Mouse (Mus musculus) limb, embryonic 14.5 days (tissue): Measurements from ENCODE around the gene Catsperd. TPM values are rescaled to one million over a fixed set of nuclear protein-coding genes. Genes with fewer than 3 reads are reported as not detected.

ENCODE experiments used
- ATAC-seq: fragments of 200-750 bp; cut with Nextera tagmentation; 2 replicates; pipeline ENCODE4 v1.8.0; 2017; ENCODE audit warnings: low read depth, moderate number of reproducible peaks, moderate TSS enrichment; ENCODE audit not compliant: low FRiP score
- DNase-seq: peaks from one replicate; pipeline ENCODE4 v3.0.0-alpha.2; 2015; ENCODE audit warnings: low spot score
- H3K27ac ChIP-seq: fragments of 300-500 bp; sonication (generic); replicated peaks from 2 replicates; pipeline ENCODE4 v1.5.1; 2014; ENCODE audit warnings: low read depth, mild to moderate bottlenecking, low read length, moderate library complexity, mixed read lengths
- H3K27me3 ChIP-seq: fragments of 300-500 bp; sonication (generic); 2 replicates; pipeline ENCODE4 v1.6.1; 2014; ENCODE audit warnings: low read length, mixed read lengths; ENCODE audit not compliant: control insufficient read depth, insufficient read depth
- H3K36me3 ChIP-seq: fragments of 300-500 bp; sonication (generic); 2 replicates; pipeline ENCODE4 v1.6.1; 2014; ENCODE audit warnings: mild to moderate bottlenecking, low read length, moderate library complexity, mixed read lengths; ENCODE audit not compliant: control insufficient read depth, insufficient read depth
- H3K4me1 ChIP-seq: fragments of 300-500 bp; sonication (generic); 2 replicates; pipeline ENCODE4 v1.6.1; 2014; ENCODE audit warnings: antibody characterized with exemption, low read length, mixed read lengths; ENCODE audit not compliant: control insufficient read depth, insufficient read depth
- H3K4me2 ChIP-seq: fragments of 300-500 bp; sonication (generic); replicated peaks from 2 replicates; pipeline ENCODE4 v1.6.1; 2014; ENCODE audit warnings: low read depth, mild to moderate bottlenecking, low read length, moderate library complexity; ENCODE audit not compliant: severe bottlenecking
- H3K4me3 ChIP-seq: fragments of 300-500 bp; sonication (generic); replicated peaks from 2 replicates; pipeline ENCODE4 v1.5.1; 2014; ENCODE audit warnings: low read length
- H3K9ac ChIP-seq: fragments of 300-500 bp; sonication (generic); 2 replicates; pipeline ENCODE4 v1.6.1; 2014; ENCODE audit warnings: mild to moderate bottlenecking, low read depth, low read length, moderate library complexity; ENCODE audit not compliant: severe bottlenecking
- H3K9me3 ChIP-seq: fragments of 300-500 bp; sonication (generic); 2 replicates; pipeline ENCODE4 v1.6.1; 2016; ENCODE audit warnings: low read length; ENCODE audit not compliant: control insufficient read depth
- POLR2A ChIP-seq: fragments of 200-500 bp; IDR thresholded peaks from 2 replicates; pipeline ENCODE4 v1.8.0; 2012; ENCODE audit warnings: inconsistent platforms, mild to moderate bottlenecking, moderate library complexity, borderline replicate concordance; ENCODE audit not compliant: insufficient read depth, insufficient read length; ENCODE audit errors: extremely low read depth
- WGBS: fragments of 180-500 bp; shearing (Covaris S2); extraction: QIAGEN DNeasy Blood & Tissue Kit; methylation state at CpG from one replicate; pipeline ENCODE4 v1.1.7; 2014; 5-methylcytosine and 5-hydroxymethylcytosine counted together
- polyA plus RNA-seq, 2 experiments: library from polyadenylated mRNA; depleted of rRNA in 1 of 2; stranded (reverse) in 1 of 2; unstranded in 1 of 2; fragments of >200 nt; fragmentation: Nextera tagmentation in 1 of 2; extraction: Ambion mirVana in 1 of 2; gene quantifications; 2 replicates each; pipeline versions ENCODE4 v1.2.1 to v1.2.3; 2012 to 2014

Gene Catsperd
- polyA plus RNA-seq, 2 experiments = 0.48 to 1.0 TPM

GRCm38 (mm10) chr17:56681791-56682190 lies 53.8 kb downstream of the Catsperd start:
- H3K9me3 ChIP-seq = no peaks in the 10 kb centered on the region
- no peak for ATAC-seq
- DNase-seq = no peak
- no peak overlapping the region for H3K27ac ChIP-seq
- peaks cover 73% of the 10 kb centered on the region for H3K36me3 ChIP-seq
- no peaks in the 10 kb centered on the region for H3K4me1 ChIP-seq
- TF ChIP-seq POLR2A = no peak
- 78% methylated on average over 4 of the region's 4 CpGs for WGBS
- no peak overlapping the region for H3K4me2 ChIP-seq
- no peaks in the 10 kb centered on the region for H3K27me3 ChIP-seq
- no peak overlapping the region for H3K9ac ChIP-seq
- H3K4me3 ChIP-seq = no peak overlapping the region

DNA sequence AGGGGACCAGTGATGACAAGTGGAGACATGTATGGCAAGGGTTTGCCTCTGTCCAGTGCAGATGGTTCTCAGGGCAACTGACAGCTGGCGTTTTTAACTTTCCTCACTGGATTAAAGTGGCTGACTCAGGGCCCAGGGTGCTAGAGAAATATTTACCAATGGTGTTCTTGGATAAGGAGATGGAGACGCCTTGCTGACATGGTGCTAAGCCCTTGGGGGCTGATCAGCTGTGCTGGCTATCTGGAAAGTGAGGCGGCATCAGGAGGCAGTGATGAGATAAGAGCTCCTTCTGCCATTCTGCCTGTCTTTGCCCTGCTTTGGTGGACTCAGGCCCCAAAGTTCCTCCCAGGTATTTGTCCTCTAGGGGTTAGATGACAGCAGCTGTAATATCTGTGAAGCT lies 54.9 kb downstream of the Catsperd start:
- WGBS = 82% methylated on average over 3 of the region's 3 CpGs
- ATAC-seq (no peak), DNase-seq (no peak)
- Histone ChIP-seq H3K4me3 (no peak overlapping the region), H3K9me3 (no peaks in the 10 kb centered on the region), H3K4me2 (no peak overlapping the region), H3K36me3 (peaks cover 73% of the 10 kb centered on the region), H3K9ac (no peak overlapping the region), H3K4me1 (no peaks in the 10 kb centered on the region), H3K27me3 (no peaks in the 10 kb centered on the region), H3K27ac (no peak overlapping the region)
- TF ChIP-seq POLR2A = no peak

DNA sequence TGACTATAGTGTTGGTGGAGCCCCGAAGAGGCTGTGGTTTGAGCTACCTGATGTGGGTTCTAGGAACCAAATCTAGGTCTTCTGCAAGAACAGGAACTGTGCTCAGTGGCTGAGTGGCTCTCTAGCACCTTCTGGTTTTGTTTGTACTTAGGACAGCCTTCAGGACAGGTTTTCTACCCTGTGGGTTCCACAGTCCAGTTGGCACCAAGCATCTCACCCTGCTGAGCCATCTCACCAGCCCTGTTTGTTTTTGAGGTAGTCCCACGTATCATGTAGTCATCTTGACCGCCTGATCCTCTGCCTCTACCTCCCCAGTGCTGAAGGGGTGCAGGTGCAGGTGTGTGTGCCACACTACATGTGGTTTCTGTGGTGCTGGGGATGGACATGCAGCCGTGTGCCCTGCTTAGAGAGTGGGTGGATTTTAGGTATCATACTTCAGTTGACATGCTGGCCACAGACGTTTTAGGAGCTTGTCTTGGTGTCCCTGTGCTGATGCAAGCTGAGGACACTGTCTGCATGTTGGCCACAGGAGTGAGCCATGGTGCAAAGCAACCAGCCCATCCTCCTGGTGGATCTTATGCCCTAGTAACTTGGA lies 55.7 kb downstream of the Catsperd start:
- no peak for ATAC-seq
- Histone ChIP-seq H3K4me3 (no peak overlapping the region), H3K36me3 (peaks cover 80% of the 10 kb centered on the region), H3K27me3 (no peaks in the 10 kb centered on the region), H3K27ac (no peak overlapping the region), H3K4me1 (no peaks in the 10 kb centered on the region), H3K9ac (no peak overlapping the region), H3K4me2 (no peak overlapping the region), H3K9me3 (no peaks in the 10 kb centered on the region)
- no peak for TF ChIP-seq POLR2A
- WGBS = 82% methylated on average over 5 of the region's 5 CpGs
- DNase-seq = no peak

GRCm38 (mm10) chr17:56684649-56685048 lies 56.7 kb downstream of the Catsperd start:
- 94% methylated on average over 2 of the region's 2 CpGs for WGBS
- no peak for ATAC-seq

GRCm38 (mm10) chr17:56686801-56687200 lies 58.9 kb downstream of the Catsperd start:
- ATAC-seq (no peak), DNase-seq (no peak)
- Histone ChIP-seq H3K36me3 (peaks cover 74% of the 10 kb centered on the region), H3K9me3 (no peaks in the 10 kb centered on the region), H3K4me1 (no peaks in the 10 kb centered on the region), H3K27ac (no peak overlapping the region), H3K4me3 (no peak overlapping the region), H3K27me3 (no peaks in the 10 kb centered on the region), H3K9ac (no peak overlapping the region), H3K4me2 (no peak overlapping the region)
- WGBS = 94% methylated on average over 4 of the region's 4 CpGs
- no peak for TF ChIP-seq POLR2A

More at GRCm38 (mm10) chr17:56684649-56685048, 56.7 kb downstream of the Catsperd start:
- H3K36me3 ChIP-seq = peaks cover 79% of the 10 kb centered on the region
- no peaks in the 10 kb centered on the region for H3K4me1 ChIP-seq
- H3K4me2 ChIP-seq = no peak overlapping the region
- H3K27me3 ChIP-seq = no peaks in the 10 kb centered on the region
- H3K4me3 ChIP-seq = no peak overlapping the region
- no peaks in the 10 kb centered on the region for H3K9me3 ChIP-seq
- no peak for TF ChIP-seq POLR2A
- no peak overlapping the region for H3K27ac ChIP-seq
- no peak overlapping the region for H3K9ac ChIP-seq
- no peak for DNase-seq

DNA sequence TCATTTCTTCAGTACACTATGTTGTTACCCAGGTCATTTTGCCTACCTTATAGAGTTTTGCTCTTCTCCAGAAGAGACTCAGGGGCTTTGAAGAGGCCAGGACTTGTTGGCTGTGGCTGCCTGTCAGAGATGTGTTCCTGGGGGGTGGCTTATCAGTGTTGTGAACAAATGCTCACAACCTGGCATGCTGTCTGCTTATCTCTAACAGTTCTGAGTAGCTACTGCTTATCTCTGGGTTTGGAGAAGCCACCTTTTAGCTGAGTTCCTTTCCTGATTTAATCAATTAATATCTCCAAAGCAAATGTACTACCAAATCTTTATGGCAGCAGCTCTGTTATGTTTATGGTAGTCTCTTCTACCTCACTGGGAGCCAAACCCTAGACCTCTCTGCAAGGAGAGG lies 60.1 kb downstream of the Catsperd start:
- no peak for DNase-seq
- ATAC-seq = no peak
- H3K4me3 ChIP-seq = no peak overlapping the region
- no peaks in the 10 kb centered on the region for H3K27me3 ChIP-seq
- TF ChIP-seq POLR2A = no peak
- no peaks in the 10 kb centered on the region for H3K4me1 ChIP-seq
- H3K9me3 ChIP-seq = no peaks in the 10 kb centered on the region
- no peak overlapping the region for H3K4me2 ChIP-seq
- peaks cover 74% of the 10 kb centered on the region for H3K36me3 ChIP-seq
- no peak overlapping the region for H3K9ac ChIP-seq
- no peak overlapping the region for H3K27ac ChIP-seq
